Mouse (Mus musculus) retina, adult 2 months (tissue): ENCODE results near the gene Phgr1.

ENCODE experiments used
- DNase-seq: peaks from one replicate; pipeline ENCODE4 v3.0.0-alpha.2; 2012; ENCODE audit warnings: low read depth, low spot score

Phgr1 gene

DNA sequence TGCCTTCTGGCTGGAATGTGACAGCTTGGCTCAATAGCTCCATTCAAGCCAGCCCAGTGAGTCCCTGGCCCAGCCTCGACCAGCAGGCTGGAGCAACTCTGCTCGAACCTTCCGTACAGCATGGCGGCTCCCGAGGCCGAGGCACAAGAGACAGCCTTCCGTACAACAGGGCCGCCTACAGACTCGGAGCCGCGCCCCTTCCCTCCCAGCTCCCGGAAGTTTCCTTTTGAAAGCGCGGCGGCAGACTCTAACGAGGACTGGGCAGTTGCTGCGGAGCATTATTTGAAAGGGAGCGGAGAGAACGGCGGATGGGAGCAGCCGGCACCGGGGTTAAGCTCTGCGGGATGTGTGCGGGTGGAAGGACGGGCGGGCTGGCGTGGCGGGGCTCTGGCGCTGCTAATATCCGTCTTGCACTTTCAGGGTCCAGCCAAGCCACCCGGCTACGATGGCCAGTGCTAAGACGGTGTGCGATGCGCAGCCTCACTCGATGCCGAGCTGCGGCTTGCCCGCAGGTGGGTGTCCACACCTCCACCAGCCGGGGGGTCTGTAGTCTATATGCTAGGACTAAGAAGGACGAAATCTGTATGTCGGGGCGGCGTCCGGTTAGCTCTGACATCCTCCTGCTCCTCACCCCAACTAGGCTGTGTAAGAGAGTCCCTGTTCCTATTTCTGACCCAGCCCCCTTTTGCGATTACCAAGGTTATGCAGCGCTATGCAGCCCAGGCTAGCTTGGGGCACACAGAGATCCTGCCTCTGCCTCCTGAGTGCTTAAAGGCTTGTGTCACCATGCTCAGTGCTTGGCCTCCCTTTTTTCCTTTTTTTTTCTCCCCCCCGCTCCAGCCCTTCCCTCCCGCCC lies 41.6 kb downstream of the Phgr1 start, which contains the start of gene Knstrn:
TSS of gene Knstrn (plus strand) at position 23 of the 856 bp plus-strand sequence.
- peak; percentile 64 for DNase-seq

DNA sequence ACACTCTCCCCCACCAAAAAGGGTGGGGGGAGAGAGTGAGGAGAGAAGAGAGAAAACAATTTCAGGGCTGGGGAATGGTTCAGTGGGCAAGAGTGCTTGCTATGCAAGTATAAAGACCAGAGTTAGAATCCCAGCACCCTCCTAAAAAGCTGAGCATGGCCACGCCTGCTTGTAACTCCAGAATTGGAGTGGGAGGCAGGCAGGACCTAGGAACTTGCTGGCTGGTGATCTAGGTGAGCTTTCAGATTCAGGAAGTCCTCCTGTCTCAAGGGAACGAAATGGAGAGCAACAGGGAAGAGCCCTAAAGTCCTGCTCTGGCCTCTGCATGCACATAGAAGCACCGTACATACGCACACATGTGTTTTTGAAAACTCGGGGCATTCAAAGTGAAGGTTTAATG lies 50.2 kb downstream of the Phgr1 start:
- DNase-seq: no peak

DNA sequence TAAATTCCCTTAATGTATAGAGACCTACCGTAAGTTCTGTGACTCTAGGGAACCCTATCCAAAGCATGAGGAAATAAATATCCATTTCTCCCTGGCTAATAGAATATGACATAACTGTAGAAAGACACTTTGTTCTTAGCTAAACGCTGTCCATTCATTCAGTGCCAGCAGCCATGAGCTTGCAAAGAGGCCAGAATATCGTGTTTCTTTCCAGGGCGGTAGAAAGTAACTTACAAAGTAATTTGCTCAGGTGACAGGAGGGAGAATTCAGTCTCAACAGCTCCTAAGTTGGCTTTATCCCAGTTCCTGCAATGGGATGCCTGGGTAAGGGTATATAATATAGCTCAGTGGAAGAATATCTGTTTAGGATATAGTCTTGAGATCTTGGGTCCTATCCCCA lies 51.8 kb downstream of the Phgr1 start:
- DNase-seq: no peak
